Mouse (Mus musculus): Measurements from ENCODE around the gene Gm12355. TPM values are rescaled to one million over a fixed set of nuclear protein-coding genes. Genes with fewer than 3 reads are reported as not detected.

The Gm12355 gene
- total RNA-seq, 1 experiment from 2014 or later: 15.0 TPM

DNA sequence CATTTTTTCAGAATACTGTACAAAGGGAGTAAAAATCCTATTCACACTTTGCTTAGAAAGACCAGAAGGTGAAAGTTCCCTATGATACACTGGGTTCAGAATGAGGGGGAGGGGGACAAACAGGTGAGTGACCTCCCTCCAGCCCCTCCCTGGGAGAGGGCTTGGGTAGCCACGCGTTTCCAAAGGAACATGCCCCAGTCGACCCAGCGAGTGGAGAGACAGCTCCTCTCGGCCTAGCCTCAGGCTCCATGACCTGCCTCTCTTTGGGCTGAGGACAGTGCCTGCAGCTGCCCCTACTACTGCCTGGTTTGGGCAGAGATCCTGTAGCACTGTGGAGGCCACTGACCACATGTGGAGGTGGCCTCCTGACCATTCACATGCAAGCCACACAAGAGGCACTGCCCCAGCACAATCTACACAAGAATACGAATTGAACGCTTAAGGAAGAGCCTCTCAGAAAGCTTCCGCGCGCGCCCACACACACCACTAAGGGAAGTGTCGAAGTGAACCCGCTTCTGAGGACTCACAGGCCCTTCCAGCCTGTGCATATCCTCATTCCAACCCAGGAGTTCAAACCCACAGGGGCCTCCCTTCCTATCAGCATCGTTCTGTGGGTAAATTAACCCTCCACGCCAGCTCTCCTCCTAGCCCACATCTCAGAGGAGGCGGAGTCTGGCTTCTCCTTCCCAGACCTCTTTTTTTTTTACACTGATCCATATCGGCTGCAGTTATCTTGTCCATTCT, 44.0 kb downstream of the Gm12355 start:
- no peak for DNase-seq

DNA sequence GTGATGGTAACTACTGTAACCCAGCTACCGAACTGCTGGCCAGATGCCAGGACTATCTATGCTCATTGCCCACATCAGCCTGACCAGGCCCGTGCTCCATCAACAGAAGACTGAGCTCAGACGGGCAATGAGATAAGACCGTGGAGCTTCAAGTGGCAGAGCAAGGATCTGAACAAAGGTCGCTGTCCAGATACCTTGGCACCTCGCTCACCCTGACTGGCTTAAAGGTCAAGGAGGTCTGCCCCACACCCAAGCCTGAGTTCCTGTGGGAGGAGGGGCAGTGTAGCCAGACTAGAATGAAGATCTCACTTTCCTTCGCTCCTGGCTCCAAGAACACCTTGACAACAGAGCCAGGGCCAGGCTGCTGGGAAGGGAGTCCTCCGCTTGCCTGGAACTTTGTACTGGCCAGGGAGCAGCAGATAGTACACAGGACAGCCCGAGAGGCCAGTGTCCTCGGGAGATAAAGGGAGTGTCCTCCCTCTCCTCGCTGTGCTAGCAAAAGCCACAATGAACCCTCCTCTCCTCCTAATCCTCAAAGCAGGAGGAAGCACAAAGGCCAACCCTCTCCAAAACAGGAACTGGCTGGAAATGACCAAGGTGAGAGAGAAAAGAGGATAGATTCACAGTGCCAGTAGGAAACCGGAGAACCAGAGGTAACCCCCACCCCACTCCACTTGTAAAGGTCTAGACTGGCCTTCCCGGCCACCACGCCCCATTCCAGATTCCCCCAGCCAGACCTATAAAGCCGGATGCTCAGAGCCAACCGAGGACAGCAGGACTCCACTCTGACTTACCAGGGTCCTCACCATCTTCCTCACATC, 45.0 kb downstream of the Gm12355 start:
- peak; percentile 73 for DNase-seq

DNA sequence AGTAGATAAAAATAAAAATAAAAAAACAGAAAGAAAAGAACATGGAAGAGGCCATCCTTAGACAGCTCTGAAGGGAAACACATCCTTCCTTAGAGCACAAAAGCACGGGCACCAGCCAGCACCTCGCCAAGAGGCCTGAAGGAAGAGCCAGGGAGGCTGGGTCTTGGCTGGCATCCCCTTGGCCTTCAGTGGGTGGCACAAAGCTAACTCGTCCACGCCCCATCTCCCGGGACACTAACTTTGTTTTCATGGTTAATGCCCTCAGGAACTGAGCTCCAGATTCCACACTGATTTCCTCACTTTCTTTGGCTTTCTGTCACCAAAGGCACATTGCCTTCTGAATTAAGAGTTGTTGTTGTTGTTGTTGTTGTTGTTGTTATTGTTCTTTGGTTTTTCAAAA, 47.7 kb downstream of the Gm12355 start:
- peak; percentile 75 for DNase-seq

Other genes starting within 250 kb of the Gm12355 start
- gene Tcap, start 241.8 kb downstream of the Gm12355 start, total RNA-seq (2021): 0.48 and 0.53 TPM in 2 replicates
- 687 and 769 TPM in 2 replicates for gene Pnmt, start 239.2 kb downstream of the Gm12355 start, total RNA-seq (2021)
- 5.3 and 5.9 TPM in 2 replicates for gene Pgap3, start 225.2 kb downstream of the Gm12355 start, total RNA-seq (2021)
- gene Erbb2, start 213.2 kb downstream of the Gm12355 start, total RNA-seq (2021): 5.9 and 6.8 TPM in 2 replicates
- gene Mien1, start 186.7 kb downstream of the Gm12355 start, total RNA-seq (2021): 70.4 and 74.3 TPM in 2 replicates
- 0.53 and 10.7 TPM in 2 replicates for gene Grb7, start 179.3 kb downstream of the Gm12355 start, total RNA-seq (2021)
- gene Ikzf3, start 79.6 kb downstream of the Gm12355 start, total RNA-seq (2021): 3.3 and 14.3 TPM in 2 replicates
- not detected in 2 replicates for gene Zpbp2, start 74.6 kb downstream of the Gm12355 start, total RNA-seq (2021)
- gene Ormdl3, start 38.3 kb downstream of the Gm12355 start, total RNA-seq (2021): 141 and 150 TPM in 2 replicates
- gene Lrrc3c, start 27.4 kb downstream of the Gm12355 start, total RNA-seq (2021): not detected in 2 replicates
- gene Gsdma3, start 699 bp upstream of the Gm12355 start, total RNA-seq (2021): 25.4 and 31.6 TPM in 2 replicates
- gene Gsdma2, start 21.1 kb upstream of the Gm12355 start, total RNA-seq (2021): 1.0 and 2.0 TPM in 2 replicates
- gene Gsdma, start 38.7 kb upstream of the Gm12355 start, total RNA-seq (2021): 0.11 TPM in 1 of 2 replicates, not detected in the other
- gene Psmd3, start 56.9 kb upstream of the Gm12355 start, total RNA-seq (2021): 114 TPM in 2 replicates
- gene Csf3, start 75.6 kb upstream of the Gm12355 start, total RNA-seq (2021): not detected in 2 replicates
- 47.4 and 55.5 TPM in 2 replicates for gene Med24, start 103.8 kb upstream of the Gm12355 start, total RNA-seq (2021)
- 106 and 124 TPM in 2 replicates for gene Thra, start 115.0 kb upstream of the Gm12355 start, total RNA-seq (2021)
- gene Nr1d1, start 149.7 kb upstream of the Gm12355 start, total RNA-seq (2021): 32.9 and 51.0 TPM in 2 replicates
- 88.5 and 88.7 TPM in 2 replicates for gene Msl1, start 169.9 kb upstream of the Gm12355 start, total RNA-seq (2021)
- gene Casc3, start 179.2 kb upstream of the Gm12355 start, total RNA-seq (2021): 37.8 and 38.8 TPM in 2 replicates
- 0.79 and 0.93 TPM in 2 replicates for gene Rapgefl1, start 211.1 kb upstream of the Gm12355 start, total RNA-seq (2021)
- gene Wipf2, start 238.0 kb upstream of the Gm12355 start, total RNA-seq (2021): 16.6 and 21.3 TPM in 2 replicates